Mouse (Mus musculus): Measurements from ENCODE around the gene Sfmbt2.
A peak's percentile ranks its signal among the peaks of the same experiment; 100 is the strongest.
"Not testable (repeated sequence)": the region's sequence is repeated elsewhere in the genome, so short reads cannot be mapped to it uniquely, and the experiment has no call there.

Sfmbt2 gene

DNA sequence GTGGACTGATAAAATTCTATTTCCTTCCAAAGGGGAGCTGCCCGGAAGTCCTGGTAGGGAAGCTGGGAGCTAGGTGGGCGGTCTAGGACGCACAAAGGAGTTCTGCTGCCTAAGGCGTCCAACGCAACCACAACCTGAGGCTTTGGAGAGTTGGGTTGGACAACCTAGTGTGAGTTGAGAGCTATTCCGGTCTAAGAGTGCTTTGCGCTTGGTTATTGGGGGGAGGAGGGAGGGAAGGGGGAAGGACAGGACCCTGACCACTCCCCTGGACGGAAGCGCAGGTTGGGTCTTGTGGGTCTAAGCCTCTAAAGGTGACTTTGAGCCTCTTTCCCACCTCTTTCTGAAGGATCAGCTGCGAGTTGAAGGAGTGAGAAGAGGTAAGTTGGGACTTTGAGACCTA, at the start of gene Sfmbt2:
Gene Sfmbt2 (plus strand): TSS at position 335 of the 400 bp plus-strand sequence.
- no peak for DNase-seq (ENCODE audit: low read depth, low spot score)

DNA sequence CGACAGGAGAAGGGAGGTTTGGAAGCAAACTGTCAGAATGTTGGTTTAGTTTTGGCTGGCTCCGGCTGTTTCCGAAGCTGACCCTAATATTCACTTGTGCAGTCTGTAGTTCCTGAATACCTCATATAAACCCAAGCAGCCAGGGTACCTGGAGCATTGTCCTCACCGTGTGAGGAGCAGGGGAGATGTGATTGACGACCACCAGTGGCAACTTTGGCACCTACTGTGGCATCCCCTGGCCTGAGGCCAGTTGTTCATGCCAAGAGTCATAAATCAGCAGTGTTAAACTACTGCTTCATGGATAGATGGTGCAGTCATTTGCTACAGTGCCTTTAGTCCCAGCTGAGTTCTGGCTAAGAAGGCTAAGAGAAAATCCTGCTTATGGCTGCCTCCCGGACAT, 49.2 kb upstream of the Sfmbt2 start:
- no peak for DNase-seq (ENCODE audit: low read depth, low spot score)

GRCm38 (mm10) chr2:10323173-10323572, 47.1 kb upstream of the Sfmbt2 start:
- no peak for DNase-seq (ENCODE audit: low read depth, low spot score)

GRCm38 (mm10) chr2:10324980-10325379, 45.3 kb upstream of the Sfmbt2 start:
- DNase-seq (ENCODE audit: low read depth, low spot score), result no peak

GRCm38 (mm10) chr2:10330216-10330615, 40.1 kb upstream of the Sfmbt2 start:
- DNase-seq (ENCODE audit: low read depth, low spot score), result no peak

- no peak for DNase-seq (ENCODE audit: low read depth, low spot score)
These were observed 36.0 kb upstream of the Sfmbt2 start for GRCm38 (mm10) chr2:10334299-10334698.

DNA sequence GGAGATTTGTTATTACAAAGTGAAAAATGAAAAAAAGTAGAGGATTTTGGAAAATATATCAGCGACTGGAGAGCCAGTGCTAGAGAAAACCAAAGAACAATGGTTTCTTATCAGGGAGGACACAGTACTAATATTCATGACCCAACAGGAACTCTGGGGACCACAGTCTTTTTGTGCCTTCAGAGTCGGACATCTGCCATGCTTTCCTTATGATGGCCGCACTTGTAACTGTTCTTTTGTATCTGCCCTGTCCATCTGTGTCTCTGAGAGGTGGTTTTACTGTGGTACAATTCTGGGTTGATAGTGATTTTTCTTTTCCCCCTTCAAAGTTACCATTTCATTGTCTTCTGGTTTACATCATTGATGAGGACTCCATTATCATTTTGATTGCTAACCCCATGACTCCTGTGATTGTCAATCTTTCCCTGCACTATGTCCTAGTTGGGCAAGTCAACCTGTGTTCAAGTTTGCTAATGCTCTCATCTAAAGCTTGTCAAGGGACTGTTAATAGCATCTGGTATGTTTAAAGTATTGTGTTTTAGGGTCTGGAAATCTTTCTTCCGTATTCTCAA, 35.2 kb upstream of the Sfmbt2 start:
- no peak for DNase-seq (ENCODE audit: low read depth, low spot score)

DNA sequence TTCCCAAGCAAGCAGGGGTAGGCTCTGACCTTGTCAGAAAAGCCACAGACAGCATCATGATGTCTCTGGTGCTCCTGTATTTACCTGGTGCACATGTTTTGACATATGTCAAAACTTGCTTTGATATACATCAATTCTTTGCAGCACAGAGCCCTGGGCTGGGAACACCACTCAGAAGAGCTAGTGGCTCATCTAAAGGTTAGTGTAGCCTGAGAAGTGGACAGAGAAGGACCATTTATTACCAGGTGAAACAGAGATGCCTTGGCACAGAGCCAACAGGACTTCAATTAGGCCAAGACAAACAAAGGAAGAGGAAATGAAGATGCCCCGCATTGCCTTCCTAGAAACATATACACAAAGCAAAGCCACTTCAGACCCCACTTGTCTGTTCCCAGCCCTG, 30.3 kb upstream of the Sfmbt2 start:
- no peak for DNase-seq (ENCODE audit: low read depth, low spot score)

- DNase-seq (ENCODE audit: low read depth, low spot score), result peak; percentile 17
These were observed 26.8 kb upstream of the Sfmbt2 start for GRCm38 (mm10) chr2:10343523-10343922.

DNA sequence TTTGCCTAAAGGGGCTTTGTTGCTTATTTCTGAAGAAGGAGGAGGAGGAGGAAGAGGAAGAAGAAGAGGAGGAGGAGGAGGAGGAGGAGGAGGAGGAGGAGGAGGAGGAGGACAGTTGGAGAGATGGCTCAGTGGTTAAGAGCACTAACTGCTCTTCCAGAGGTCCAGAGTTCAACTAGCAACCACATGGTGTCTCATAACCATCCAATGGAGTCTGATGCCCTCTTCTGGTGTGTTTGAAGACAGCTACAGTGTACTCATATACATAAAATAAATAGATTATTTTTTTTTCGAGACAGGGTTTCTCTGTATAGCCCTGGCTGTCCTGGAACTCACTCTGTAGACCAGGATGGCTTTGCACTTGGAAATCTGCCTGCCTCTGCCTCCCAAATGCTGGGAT, 26.2 kb upstream of the Sfmbt2 start:
- not testable (repeated sequence) for DNase-seq (ENCODE audit: low read depth, low spot score)

- DNase-seq (ENCODE audit: low read depth, low spot score), result no peak
These were observed 23.1 kb upstream of the Sfmbt2 start for GRCm38 (mm10) chr2:10347193-10347592.

GRCm38 (mm10) chr2:10348036-10348435, 22.3 kb upstream of the Sfmbt2 start:
- DNase-seq (ENCODE audit: low read depth, low spot score), result no peak

DNA sequence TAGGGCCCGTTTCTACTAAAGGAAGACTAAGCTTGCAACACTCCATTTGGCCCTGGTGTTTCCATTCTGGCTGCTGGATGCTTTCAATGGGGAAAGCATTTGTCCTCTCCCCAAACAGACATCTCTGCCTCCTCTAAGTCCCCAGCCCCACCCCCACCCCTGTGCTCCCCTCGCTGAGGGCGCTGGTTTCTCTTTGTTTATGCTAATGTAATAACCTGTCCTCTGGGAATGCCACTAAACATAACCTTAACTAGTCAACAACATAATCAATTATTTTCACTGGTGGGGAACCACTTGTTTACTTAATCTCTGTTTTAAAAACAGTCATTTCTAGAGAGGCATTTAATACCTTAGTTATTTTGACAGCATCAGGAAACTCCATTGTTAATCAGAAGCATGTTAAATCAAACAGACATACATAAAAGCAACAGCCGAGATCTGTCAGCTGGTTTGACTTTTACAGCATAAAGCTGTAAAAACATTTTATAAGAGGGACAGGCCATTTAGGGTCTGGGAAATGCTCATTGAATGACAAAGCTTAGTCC, 20.0 kb upstream of the Sfmbt2 start:
- DNase-seq (ENCODE audit: low read depth, low spot score), result no peak

GRCm38 (mm10) chr2:10351125-10351524, 19.2 kb upstream of the Sfmbt2 start:
- DNase-seq (ENCODE audit: low read depth, low spot score), result no peak

DNA sequence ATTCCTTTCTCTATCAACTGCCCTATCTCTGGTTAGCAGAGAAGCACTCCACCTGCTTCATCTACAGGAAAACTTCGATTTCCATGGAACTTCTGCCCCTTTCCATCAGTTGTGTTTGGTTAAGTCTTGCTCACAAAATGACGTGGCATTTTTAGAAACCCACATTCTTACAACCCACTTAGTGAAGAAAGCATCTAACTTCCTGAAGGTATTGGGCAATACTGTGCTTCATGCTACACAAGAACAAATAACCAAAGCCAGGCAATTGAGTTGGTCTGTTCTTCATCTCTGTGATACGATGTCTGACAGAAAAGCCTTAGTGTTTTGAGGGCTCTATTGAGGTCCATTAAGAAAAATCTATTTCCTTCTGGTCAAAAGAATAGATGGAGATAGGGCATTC, 17.4 kb upstream of the Sfmbt2 start:
- no peak for DNase-seq (ENCODE audit: low read depth, low spot score)

GRCm38 (mm10) chr2:10353889-10354288, 16.4 kb upstream of the Sfmbt2 start:
- no peak for DNase-seq (ENCODE audit: low read depth, low spot score)

DNA sequence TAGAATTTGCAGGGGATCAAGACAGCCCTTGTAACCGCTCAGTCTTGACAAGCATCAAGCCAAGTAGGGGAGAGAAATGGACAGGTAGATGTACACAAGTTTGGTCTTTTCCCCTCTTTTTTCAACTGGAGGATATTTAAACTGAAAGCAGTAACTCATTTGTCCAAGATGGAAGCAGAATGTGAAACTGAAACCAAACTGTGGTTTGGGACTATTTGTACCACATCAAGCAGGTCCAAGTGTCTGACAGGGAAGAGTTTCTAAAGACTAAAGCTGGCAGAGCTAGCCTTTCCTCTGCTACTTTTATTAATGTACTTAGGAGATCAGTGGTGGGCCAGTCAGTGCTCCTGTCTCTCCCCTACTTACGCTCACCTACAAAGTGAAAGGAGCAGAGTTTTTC, 10.4 kb upstream of the Sfmbt2 start:
- no peak for DNase-seq (ENCODE audit: low read depth, low spot score)

GRCm38 (mm10) chr2:10365081-10365480, 5.2 kb upstream of the Sfmbt2 start:
- no peak for DNase-seq (ENCODE audit: low read depth, low spot score)

DNA sequence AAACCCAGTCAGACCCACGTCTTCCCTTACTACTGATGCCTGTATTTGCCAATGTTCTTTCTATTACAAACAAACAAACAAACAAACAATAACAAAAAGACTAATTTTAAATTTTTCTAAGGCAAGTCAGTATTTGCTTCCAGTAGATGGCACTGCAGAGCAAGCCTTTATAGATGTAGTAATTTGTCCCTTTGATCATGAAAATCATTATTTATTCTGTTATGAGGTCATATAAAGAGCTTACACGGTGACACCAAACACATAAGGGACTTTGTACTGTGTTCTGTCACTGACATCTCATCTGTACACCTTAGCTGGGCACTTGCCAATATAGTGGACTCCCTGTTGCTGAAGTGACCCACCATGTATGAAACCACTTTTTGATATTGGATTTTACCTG, 4.0 kb upstream of the Sfmbt2 start:
- no peak for DNase-seq (ENCODE audit: low read depth, low spot score)

DNA sequence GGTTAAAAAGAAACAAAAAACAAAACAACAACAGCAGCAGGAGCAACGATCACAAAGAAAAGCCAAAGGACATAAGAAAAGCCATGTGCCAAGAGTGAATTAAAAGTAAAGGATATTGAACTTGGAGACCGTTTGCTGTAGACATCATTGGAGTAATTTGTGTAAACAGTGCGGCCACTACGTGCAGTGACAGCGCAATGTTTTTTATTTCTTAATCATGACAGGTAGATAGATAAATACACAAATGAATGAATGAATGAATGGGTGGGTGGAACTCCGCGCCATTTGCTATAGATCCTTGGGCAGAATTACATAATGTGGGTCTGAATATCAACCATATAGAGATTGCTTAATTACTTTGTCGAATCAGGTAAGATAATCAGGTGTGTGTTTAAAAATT, 634 bp upstream of the Sfmbt2 start:
- no peak for DNase-seq (ENCODE audit: low read depth, low spot score)

GRCm38 (mm10) chr2:10370687-10371458, 563 bp downstream of the Sfmbt2 start:
- no peak for DNase-seq (ENCODE audit: low read depth, low spot score)

GRCm38 (mm10) chr2:10371459-10371817, 1.1 kb downstream of the Sfmbt2 start:
- no peak for DNase-seq (ENCODE audit: low read depth, low spot score)

- DNase-seq (ENCODE audit: low read depth, low spot score), result no peak
These were observed 1.6 kb downstream of the Sfmbt2 start for GRCm38 (mm10) chr2:10371899-10372298.

All from A20 (cell line).